Mouse (Mus musculus) gastrocnemius, postnatal 25 days (tissue): Measurements from ENCODE around the gene Rfpl4. TPM values are rescaled to one million over a fixed set of nuclear protein-coding genes. Genes with fewer than 3 reads are reported as not detected.
A peak's percentile ranks its signal among the peaks of the same experiment; 100 is the strongest.
"Not testable (repeated sequence)": the region's sequence is repeated elsewhere in the genome, so short reads cannot be mapped to it uniquely, and the experiment has no call there.

Source experiments
- DNase-seq: peaks from one replicate; pipeline ENCODE4 v3.0.0; 2022
- microRNA-seq, 2 experiments: library from miRNA; unstranded; fragments of <30 nt; microRNA quantifications; one replicate each; pipeline ENCODE4 v1.2.0; 2021; ENCODE audit warnings: borderline replicate concordance in 2 of 2
- total RNA-seq, 2 experiments: library from RNA; stranded (reverse); gene quantifications; 1 replicate in 1 of 2; 2 replicates in 1 of 2; pipeline ENCODE4 v1.2.3; 2021

The Rfpl4 gene
- total RNA-seq, 2 experiments from 2014 or later: not detected

DNA sequence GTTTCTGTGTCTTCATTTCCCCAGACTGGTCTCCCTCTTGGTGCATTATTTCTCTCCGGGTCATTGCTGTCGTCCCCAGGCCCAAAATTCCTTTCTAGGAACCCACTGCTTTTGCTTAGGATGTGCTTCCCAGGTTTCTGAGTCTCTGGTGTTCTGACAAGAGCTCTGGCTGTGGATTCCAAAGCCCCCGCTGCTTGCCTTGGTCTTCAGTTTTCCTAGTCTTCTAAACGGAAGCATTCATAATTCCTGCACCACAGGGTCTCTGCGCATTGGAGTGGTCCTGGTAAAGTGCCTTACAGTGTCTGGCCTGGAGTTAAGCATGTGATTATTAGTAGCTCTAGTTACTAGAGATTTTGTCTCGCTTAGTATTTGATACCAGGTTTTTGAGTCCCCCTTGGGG lies 35.9 kb downstream of the Rfpl4 start:
- no peak for DNase-seq

- DNase-seq: peak; percentile 96
These were observed 36.6 kb downstream of the Rfpl4 start, which contains the start of gene Epn1 for GRCm38 (mm10) chr7:5080010-5080751. Epn1 (plus strand) TSS chr7:5080235.

GRCm38 (mm10) chr7:5079365-5080009 lies 37.3 kb downstream of the Rfpl4 start:
- DNase-seq: not testable (repeated sequence)

DNA sequence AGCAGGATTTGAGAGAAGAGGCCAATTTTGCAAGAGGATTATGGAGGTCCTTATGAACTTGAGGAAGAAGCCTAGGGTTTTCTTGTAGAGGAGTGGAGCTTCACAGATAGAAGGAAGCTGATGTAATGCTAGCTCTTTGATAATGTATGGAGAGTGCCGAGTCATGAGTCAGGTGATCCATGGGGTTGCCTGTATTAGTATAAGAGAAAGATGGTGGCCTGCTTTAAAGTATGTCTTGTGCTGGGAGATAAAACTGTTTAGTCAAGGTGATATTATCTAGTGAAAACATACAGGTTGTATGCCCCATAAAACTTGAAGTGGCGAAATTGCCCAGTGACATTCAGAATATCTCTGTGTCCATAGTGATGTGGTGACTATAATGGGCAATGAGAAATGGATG lies 39.8 kb downstream of the Rfpl4 start:
- no peak for DNase-seq

DNA sequence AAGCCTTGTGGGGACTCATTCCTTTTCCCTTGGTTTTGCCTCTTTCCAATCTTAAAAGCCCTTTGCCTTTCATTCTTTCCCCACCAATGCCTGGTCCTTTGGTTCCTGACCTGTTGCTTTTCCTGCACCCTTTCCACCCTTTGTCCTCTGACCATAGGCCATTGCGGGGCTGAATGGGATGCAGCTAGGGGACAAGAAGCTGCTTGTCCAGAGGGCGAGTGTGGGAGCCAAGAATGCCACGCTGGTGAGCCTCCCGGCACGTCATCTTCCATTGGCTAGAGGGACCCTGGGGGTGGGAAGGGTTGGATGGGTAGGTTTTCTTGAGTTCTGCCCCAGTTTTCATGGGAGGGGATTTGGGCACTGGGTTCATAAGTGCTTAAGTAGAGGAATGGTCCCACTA lies 41.8 kb downstream of the Rfpl4 start:
- DNase-seq: no peak

DNA sequence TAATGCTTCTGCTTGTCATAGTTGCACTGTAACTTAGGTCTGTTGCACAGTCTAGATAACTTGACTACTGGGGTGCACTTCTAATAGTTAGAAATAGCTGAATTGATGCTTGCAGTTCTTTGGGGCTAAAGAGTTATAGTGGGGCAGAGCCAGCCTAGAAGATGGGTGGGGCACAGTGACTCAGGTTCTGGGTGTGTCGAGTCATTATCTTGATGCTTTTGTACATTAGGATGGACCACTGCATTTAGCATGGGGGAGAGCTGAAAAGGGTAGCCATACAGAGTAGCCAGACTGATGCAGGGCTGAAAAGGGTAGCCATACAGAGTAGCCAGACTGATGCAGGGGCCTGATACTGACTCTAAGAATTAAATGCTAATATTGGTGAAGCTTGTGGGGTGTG lies 43.2 kb downstream of the Rfpl4 start:
- DNase-seq: no peak

DNA sequence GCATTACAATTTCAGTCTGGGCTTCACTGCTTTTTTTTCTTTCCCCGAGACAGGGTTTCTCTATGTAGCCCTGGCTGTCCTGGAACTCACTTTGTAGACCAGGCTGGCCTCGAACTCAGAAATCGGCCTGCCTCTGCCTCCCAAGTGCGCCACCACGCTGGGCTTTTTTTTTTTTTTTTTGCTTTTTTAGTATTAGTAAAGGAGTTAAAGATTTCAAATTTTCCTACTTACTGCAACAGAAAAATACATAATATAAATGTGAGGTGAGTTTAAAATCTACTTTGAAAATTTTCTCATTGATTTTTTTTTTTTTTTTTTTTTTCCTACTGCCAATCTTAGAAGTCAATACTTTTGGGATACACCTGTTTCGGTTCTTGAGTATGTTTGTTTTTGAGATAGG lies 51.9 kb downstream of the Rfpl4 start:
- no peak for DNase-seq

DNA sequence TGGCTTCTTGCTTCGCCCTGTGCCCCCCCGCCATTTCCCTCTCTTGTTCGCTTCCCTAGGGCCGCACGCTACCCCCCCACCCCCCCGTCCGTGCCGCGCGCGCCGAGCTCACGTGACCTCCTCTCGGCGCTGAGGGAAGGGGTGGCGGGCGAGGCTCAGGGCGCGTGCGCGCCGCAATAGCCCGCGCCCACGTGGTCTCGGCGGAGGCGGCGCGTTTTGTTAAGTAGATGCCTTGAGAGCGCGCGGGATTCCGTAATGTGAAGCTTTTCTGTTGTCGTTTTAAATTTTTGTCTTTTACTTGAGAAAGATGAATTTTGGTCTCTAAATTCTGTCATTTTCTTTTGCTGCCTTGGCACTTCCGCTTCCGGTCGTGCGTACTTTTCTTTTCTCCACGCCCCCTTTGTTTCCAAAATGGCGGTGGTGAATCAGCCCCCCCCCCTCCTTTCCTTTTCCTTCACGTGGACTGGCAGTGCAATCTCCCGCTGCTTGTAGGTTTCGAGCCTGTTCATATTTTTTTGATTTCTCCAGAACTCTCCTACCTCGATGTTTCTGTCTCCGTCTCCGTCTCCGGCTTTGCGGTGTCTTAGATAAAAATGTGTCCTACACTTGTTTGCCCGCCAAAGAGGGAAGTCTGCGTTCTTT lies 54.3 kb downstream of the Rfpl4 start:
- no peak for DNase-seq

DNA sequence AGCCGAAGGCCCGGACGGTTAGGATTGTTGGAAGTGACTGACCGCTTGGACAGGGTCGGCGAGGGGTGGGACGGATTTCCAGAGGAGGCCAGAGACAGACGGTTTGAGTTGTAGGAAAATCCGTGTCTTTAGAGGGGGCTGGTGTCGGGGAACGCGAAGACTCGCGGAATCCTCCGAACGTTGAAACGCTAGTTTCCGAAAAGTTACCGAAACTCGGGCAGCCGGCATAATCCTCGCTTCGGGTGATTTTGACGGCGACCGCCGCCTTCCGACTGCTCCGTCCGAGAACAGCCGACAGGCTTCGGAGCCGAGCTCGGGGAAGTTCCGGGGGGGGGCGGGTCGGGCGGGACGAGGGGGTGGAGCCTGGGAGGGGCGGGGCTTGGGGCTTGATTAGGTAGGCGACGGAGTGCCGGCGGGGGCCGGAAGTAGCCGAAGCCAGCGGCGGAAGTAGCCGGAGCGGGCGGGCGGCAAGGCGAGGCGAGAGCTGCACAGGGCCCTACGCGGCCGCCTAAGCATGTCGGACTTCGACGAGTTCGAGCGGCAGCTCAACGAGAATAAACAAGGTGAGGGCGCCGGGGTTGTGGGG lies 54.9 kb downstream of the Rfpl4 start, which contains the start of gene U2af2:
Gene U2af2 (plus strand): TSS at position 370 of the 586 bp plus-strand sequence.
- peak; percentile 94 for DNase-seq

- peak; percentile 95 for DNase-seq
These were observed 55.6 kb downstream of the Rfpl4 start for GRCm38 (mm10) chr7:5060944-5061773.

- DNase-seq: peak; percentile 60
These were observed 56.5 kb downstream of the Rfpl4 start for GRCm38 (mm10) chr7:5060239-5060731.

Small RNA genes lying within 50 kb of the gene (microRNA-seq; reads per million reads assigned to microRNA genes)
- gene Gm26217: 0 reads per million in 2 experiments

Other genes with a start within 250 kb of the Rfpl4 start
- 1 to 10 TPM; 4.3 to 4.5 TPM for gene Isoc2b, start 246.7 kb downstream of the Rfpl4 start, total RNA-seq
- gene Isoc2a, start 239.8 kb downstream of the Rfpl4 start, total RNA-seq: 10 to 100 TPM; 21.4 to 24.3 TPM
- under 1 TPM; 0.21 to 0.36 TPM for gene Gm36210, start 210.4 kb downstream of the Rfpl4 start, total RNA-seq
- 1 to 10 TPM; 6.8 to 8.3 TPM for gene Zfp628, start 201.7 kb downstream of the Rfpl4 start, total RNA-seq
- 1 to 10 TPM; 3.7 to 5.2 TPM for gene Nat14, start 194.9 kb downstream of the Rfpl4 start, total RNA-seq
- gene Ssc5d, start 191.2 kb downstream of the Rfpl4 start, total RNA-seq: 10 to 100 TPM; 10.1 to 11.6 TPM
- gene Sbk2, start 152.5 kb downstream of the Rfpl4 start, total RNA-seq: 10 to 100 TPM; 29.0 to 60.0 TPM
- 1 to 10 TPM in 1 of 2 experiments, under 1 TPM in 1; 0.49 to 3.1 TPM for gene Sbk3, start 145.8 kb downstream of the Rfpl4 start, total RNA-seq
- 10 to 100 TPM; 10.2 to 14.9 TPM for gene Zfp579, start 120.8 kb downstream of the Rfpl4 start, total RNA-seq
- gene Zfp524, start 102.5 kb downstream of the Rfpl4 start, total RNA-seq: 1 to 10 TPM; 7.1 to 8.7 TPM
- 10 to 100 TPM; 17.7 to 18.2 TPM for gene Fiz1, start 102.3 kb downstream of the Rfpl4 start, total RNA-seq
- gene Gm44973, start 101.5 kb downstream of the Rfpl4 start, total RNA-seq: not detected
- gene Zfp865, start 96.6 kb downstream of the Rfpl4 start, total RNA-seq: 10 to 100 TPM; 10.8 to 12.1 TPM
- not detected for gene Ccdc106, start 96.4 kb downstream of the Rfpl4 start, total RNA-seq
- not detected for gene 4632433K11Rik, start 82.8 kb downstream of the Rfpl4 start, total RNA-seq
- gene Zfp784, start 78.5 kb downstream of the Rfpl4 start, total RNA-seq: 1 to 10 TPM; 2.6 to 3.4 TPM
- 1 to 10 TPM; 2.9 to 3.2 TPM for gene Zfp580, start 65.4 kb downstream of the Rfpl4 start, total RNA-seq
- 10 to 100 TPM; 43.1 to 45.2 TPM for gene U2af2, start 54.8 kb downstream of the Rfpl4 start, total RNA-seq
- 100 to 1,000 TPM; 134 to 145 TPM for gene Epn1, start 36.7 kb downstream of the Rfpl4 start, total RNA-seq
- 1 to 10 TPM; 2.8 to 3.0 TPM for gene Rasl2-9, start 9.0 kb upstream of the Rfpl4 start, total RNA-seq
- gene Vmn1r55, start 32.7 kb upstream of the Rfpl4 start, total RNA-seq: not detected
- gene Vmn1r56, start 79.8 kb upstream of the Rfpl4 start, total RNA-seq: not detected
- gene Vmn1r57, start 101.5 kb upstream of the Rfpl4 start, total RNA-seq: not detected
- not detected for gene Gm5065, start 233.6 kb upstream of the Rfpl4 start, total RNA-seq
- not detected for gene Nlrp2, start 234.1 kb upstream of the Rfpl4 start, total RNA-seq